Mouse (Mus musculus) ovary, postnatal 36 days (tissue): ENCODE data around the gene Gm14459.
"Not testable (repeated sequence)": the region's sequence is repeated elsewhere in the genome, so short reads cannot be mapped to it uniquely, and the experiment has no call there.

Source experiments
- DNase-seq: peaks from one replicate; pipeline ENCODE4 v3.0.0; 2022; ENCODE audit warnings: low spot score, mixed read lengths

The Gm14459 gene

GRCm38 (mm10) chrX:8524854-8525253, at the start of gene Gm14459:
Gm14459 (minus strand) TSS chrX:8524954.
- DNase-seq, result no peak

GRCm38 (mm10) chrX:8548155-8548554, 23.4 kb upstream of the Gm14459 start, which contains the start of gene Ssxb6:
Ssxb6 (minus strand) TSS chrX:8548255.
- not testable (repeated sequence) for DNase-seq
